Comparison of ENCODE assay signal across 1 mouse cellular context in the genomic region with DNA sequence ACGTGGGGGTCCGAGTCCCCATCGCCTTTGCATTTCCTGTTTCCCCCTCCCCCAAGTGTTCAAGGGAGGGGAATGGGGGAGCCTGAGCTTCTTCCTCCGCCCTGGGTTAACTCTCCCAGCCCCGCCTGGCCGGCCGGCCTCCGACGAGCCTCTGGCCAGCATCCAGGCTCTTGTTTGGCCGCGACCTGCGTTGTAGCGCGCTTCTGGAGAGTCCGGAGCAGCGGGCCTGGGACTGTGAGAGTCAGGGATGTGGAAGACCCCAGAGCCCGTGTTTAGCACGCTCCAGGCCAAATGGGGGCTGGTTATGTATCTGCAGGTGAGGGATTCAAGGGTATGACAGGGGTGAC.
TF ChIP-seq lines count a peak whose summit lies in the region.

No protein-coding gene starts in this region.

TF ChIP-seq in CH12.LX, 34 proteins besides CTCF, POLR2A, EP300 and RAD21 (continued from another document):
- TF ChIP-seq MAX (IDR thresholded peaks at IDR 0.05; ENCODE audit: low read length) (no peak), MAFK (IDR thresholded peaks at IDR 0.05; ENCODE audit: insufficient replicate concordance, low read length) (no peak), CHD1 (IDR thresholded peaks at IDR 0.05; ENCODE audit: low read depth, low read length) (no peak), SIN3A (IDR thresholded peaks at IDR 0.05; ENCODE audit: low read length) (no peak), MEF2A (IDR thresholded peaks at IDR 0.05; ENCODE audit: borderline replicate concordance, low read depth, low read length) (no peak), ZNF384 (IDR thresholded peaks at IDR 0.05; ENCODE audit: low read depth, low read length) (no peak), CHD2 (IDR thresholded peaks at IDR 0.05; ENCODE audit: low read length) (no peak), MYC (IDR thresholded peaks at IDR 0.05; ENCODE audit: low read depth, low read length) (no peak), TBP (conservative IDR thresholded peaks at IDR 0.05; ENCODE audit: low read depth, low read length) (no peak), HCFC1 (IDR thresholded peaks at IDR 0.05; ENCODE audit: low read depth, low read length) (no peak), MXI1 (IDR thresholded peaks at IDR 0.05; ENCODE audit: low read depth, low read length) (no peak), GABPA (IDR thresholded peaks at IDR 0.05; ENCODE audit: insufficient replicate concordance, low read depth, low read length) (no peak)
TF ChIP-seq in CH12.LX: peak in this region for 0.
